Mouse (Mus musculus): ENCODE data around the gene Pdgfc.

- no peak for TF ChIP-seq CTCF (IDR thresholded peaks at IDR 0.05; ENCODE audit: low read depth, low read length)
- no peak for TF ChIP-seq POLR2A (IDR thresholded peaks at IDR 0.05; ENCODE audit: extremely low read depth, insufficient read depth, low read length)
Observed at GRCm38 (mm10) chr3:81197644-81198043, 161.4 kb downstream of the Pdgfc start.

All from liver, adult 2 months (tissue).